Mouse (Mus musculus) embryonic facial prominence, embryonic 15.5 days (tissue): ENCODE results near the gene Dsp. TPM values are rescaled to one million over a fixed set of nuclear protein-coding genes. Genes with fewer than 3 reads are reported as not detected.
A peak's percentile ranks its signal among the peaks of the same experiment; 100 is the strongest.

Experiments
- ATAC-seq: fragments of 200-750 bp; cut with Nextera tagmentation; 2 replicates; pipeline ENCODE4 v1.8.0; 2017; ENCODE audit warnings: low read depth, moderate TSS enrichment; ENCODE audit not compliant: insufficient number of reproducible peaks, low FRiP score, low TSS enrichment
- H3K27ac ChIP-seq: fragments of 300-500 bp; sonication (generic); replicated peaks from 2 replicates; pipeline ENCODE4 v1.5.1; 2015; ENCODE audit warnings: mild to moderate bottlenecking, inconsistent platforms
- H3K27me3 ChIP-seq: fragments of 300-500 bp; sonication (generic); 2 replicates; pipeline ENCODE4 v1.6.1; 2015; ENCODE audit warnings: inconsistent platforms
- H3K36me3 ChIP-seq: fragments of 300-500 bp; sonication (generic); 2 replicates; pipeline ENCODE4 v1.6.1; 2015; ENCODE audit warnings: mild to moderate bottlenecking, inconsistent platforms
- H3K4me1 ChIP-seq: fragments of 300-500 bp; sonication (generic); 2 replicates; pipeline ENCODE4 v1.6.1; 2015; ENCODE audit warnings: inconsistent platforms
- H3K4me2 ChIP-seq: fragments of 300-500 bp; sonication (generic); replicated peaks from 2 replicates; pipeline ENCODE4 v1.6.1; 2015; ENCODE audit warnings: mild to moderate bottlenecking, inconsistent platforms
- H3K4me3 ChIP-seq: fragments of 300-500 bp; sonication (generic); replicated peaks from 2 replicates; pipeline ENCODE4 v1.5.1; 2015; ENCODE audit warnings: mild to moderate bottlenecking, inconsistent platforms
- H3K9ac ChIP-seq: fragments of 300-500 bp; sonication (generic); 2 replicates; pipeline ENCODE4 v1.6.1; 2015; ENCODE audit warnings: inconsistent platforms
- H3K9me3 ChIP-seq: fragments of 300-500 bp; sonication (generic); replicated peaks from 2 replicates; pipeline ENCODE4 v1.6.1; 2016; ENCODE audit warnings: inconsistent platforms
- WGBS: fragments of 180-500 bp; shearing (Covaris S2); methylation state at CpG from one replicate; pipeline ENCODE4 v1.1.7; 2015; 5-methylcytosine and 5-hydroxymethylcytosine counted together
- polyA plus RNA-seq: library from polyadenylated mRNA; unstranded; fragments of >200 nt; fragmentation: Nextera tagmentation; extraction: Ambion mirVana; gene quantifications from 2 replicates; pipeline ENCODE4 v1.2.1, GENCODE M21; 2015

Dsp gene
- polyA plus RNA-seq, 1 experiment from 2014 or later, result 48.5 TPM

DNA sequence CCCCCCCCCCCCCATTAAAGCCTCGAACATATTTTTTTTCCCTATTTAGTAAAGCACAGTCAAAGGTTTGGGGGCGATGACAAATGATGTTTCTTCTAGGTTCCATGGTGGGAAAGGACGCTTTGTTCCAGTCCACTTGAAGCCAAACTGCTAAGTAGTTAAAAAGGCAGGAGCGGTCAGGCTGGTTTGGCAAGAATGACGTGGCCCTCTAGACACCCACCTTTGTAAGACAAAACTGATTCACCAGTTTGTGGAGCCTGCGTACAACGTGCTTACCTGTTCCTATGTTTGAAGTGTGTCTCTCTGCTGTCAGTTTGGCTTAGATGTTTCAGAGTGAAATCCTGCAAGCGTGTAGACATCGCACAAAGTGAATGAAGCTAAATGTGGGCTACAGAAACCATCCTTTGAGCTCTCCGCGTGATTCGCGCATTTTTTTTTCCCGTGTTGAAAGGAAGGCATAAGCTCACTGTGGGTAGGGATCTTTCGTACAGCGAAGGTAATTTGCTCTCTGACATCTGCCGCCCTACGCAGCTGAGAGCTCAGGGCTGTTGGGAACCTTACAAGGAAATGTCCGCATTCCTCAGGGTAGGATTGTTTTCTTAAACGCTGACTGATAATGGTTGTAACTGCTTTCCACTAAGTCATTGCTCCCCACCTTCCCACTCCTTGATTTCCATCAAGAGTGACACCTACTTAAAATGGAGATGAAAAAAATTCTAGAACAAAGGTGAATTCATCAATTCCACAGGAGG, 6.0 kb upstream of the Dsp start:
- Histone ChIP-seq H3K27me3 (peaks cover 13% of the 10 kb centered on the region), H3K4me1 (0 out of 2 replicates have a peak, but pooled peaks cover 4% of the 10 kb centered on the region), H3K9ac (no peak overlapping the region), H3K27ac (peak overlapping the region; percentile 84), H3K4me3 (peak overlapping the region; percentile 26), H3K36me3 (no peaks in the 10 kb centered on the region), H3K4me2 (peak overlapping the region; percentile 51), H3K9me3 (no peaks in the 10 kb centered on the region)
- ATAC-seq, result peak; percentile 39; the same call in 1 of the 2 replicates
- WGBS, result 7% methylated on average over 20 of the region's 20 CpGs

GRCm38 (mm10) chr13:38148348-38148747, 2.7 kb upstream of the Dsp start:
- Histone ChIP-seq H3K4me3 (no peak overlapping the region), H3K36me3 (no peaks in the 10 kb centered on the region), H3K9me3 (no peaks in the 10 kb centered on the region), H3K4me1 (peaks cover 25% of the 10 kb centered on the region), H3K27ac (no peak overlapping the region), H3K9ac (no peak overlapping the region), H3K27me3 (peaks cover 39% of the 10 kb centered on the region), H3K4me2 (no peak overlapping the region)
- WGBS, result 47% methylated on average over 3 of the region's 3 CpGs
- no peak for ATAC-seq

- Histone ChIP-seq H3K27me3 (peaks cover 44% of the 10 kb centered on the region), H3K4me2 (peak overlapping the region; percentile 78), H3K36me3 (no peaks in the 10 kb centered on the region), H3K9ac (peak overlapping the region; percentile 52), H3K4me3 (peak overlapping the region; percentile 53), H3K4me1 (peaks cover 25% of the 10 kb centered on the region), H3K9me3 (no peaks in the 10 kb centered on the region), H3K27ac (peak overlapping the region; percentile 85)
- WGBS, result under 1% methylated on average over 47 of the region's 49 CpGs
- ATAC-seq, result no peak; the same call in 1 of the 2 replicates
Measured at GRCm38 (mm10) chr13:38151671-38152428, 756 bp downstream of the Dsp start.

DNA sequence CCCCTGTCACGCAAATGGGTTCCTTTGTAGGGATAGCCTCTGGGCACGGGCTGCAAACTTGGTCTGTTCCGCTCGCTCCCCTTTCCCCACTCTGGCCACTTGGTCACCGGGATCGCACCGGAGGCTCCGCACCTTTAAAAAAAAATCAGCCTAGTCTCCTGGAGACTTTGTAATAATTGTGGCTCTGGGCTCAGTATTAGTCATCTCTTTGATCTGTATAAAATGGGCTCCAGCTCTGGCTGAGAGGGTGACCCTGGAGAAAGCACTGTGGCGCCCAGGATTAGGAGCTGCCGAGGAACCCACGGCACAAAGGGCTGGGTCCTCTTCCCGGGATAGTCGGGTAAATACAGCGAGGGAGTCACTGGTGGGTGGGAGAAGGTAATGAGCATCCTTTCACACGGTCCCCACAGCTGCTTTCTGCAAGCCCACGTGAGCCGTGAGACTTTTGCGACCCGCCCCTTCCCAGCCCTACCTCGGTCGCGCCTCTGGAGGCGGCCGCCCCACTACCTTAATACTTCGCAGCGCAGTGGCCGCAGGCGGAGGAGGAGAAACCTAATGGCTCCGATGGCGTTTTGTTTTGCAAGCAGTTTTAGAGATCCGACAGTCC, 1.4 kb downstream of the Dsp start:
- Histone ChIP-seq H3K36me3 (no peaks in the 10 kb centered on the region), H3K27me3 (peaks cover 44% of the 10 kb centered on the region), H3K9ac (peak overlapping the region; percentile 52), H3K4me2 (peak overlapping the region; percentile 78), H3K27ac (peak overlapping the region; percentile 85), H3K9me3 (no peaks in the 10 kb centered on the region), H3K4me1 (peaks cover 25% of the 10 kb centered on the region), H3K4me3 (peak overlapping the region; percentile 53)
- ATAC-seq, result 0 out of 2 replicates have a peak, but pooled peaks have one; percentile 35
- under 1% methylated on average over 31 of the region's 31 CpGs for WGBS

- no peak for ATAC-seq
- no peak overlapping the region for H3K4me3 ChIP-seq
- 3% methylated on average over 2 of the region's 2 CpGs for WGBS
- no peaks in the 10 kb centered on the region for H3K36me3 ChIP-seq
- 0 out of 2 replicates have a peak overlapping the region, but pooled peaks have one; percentile 1 for H3K27ac ChIP-seq
- no peak overlapping the region for H3K9ac ChIP-seq
- peaks cover 28% of the 10 kb centered on the region for H3K4me1 ChIP-seq
- peak overlapping the region; percentile 29; the same call in 1 of the 2 replicates for H3K4me2 ChIP-seq
- no peaks in the 10 kb centered on the region for H3K9me3 ChIP-seq
- peaks cover 30% of the 10 kb centered on the region for H3K27me3 ChIP-seq
Measured at GRCm38 (mm10) chr13:38155523-38155922, 4.4 kb downstream of the Dsp start.

DNA sequence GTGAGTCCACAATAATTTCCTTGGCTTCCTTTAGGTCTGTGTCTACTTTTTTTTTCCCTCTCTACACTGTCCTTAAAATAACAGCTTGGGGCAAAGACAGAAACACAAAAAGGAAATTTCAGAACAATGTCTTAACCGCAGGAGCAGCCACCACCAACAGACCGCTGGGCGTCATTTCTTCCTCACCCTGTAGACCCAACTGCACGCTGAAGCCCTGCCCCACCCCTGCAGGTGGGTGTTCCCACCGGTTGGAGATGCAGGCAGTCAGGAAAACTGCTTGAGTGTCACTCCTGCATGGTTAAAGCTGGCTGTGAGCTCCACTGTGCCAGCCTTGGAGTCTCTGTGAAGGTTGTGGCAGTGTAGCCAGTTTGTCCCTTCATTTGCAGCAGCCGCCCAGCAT, 6.5 kb downstream of the Dsp start:
- Histone ChIP-seq H3K4me3 (no peak overlapping the region), H3K27me3 (peaks cover 10% of the 10 kb centered on the region; the same call in 1 of the 2 replicates), H3K4me1 (peaks cover 10% of the 10 kb centered on the region), H3K9ac (no peak overlapping the region), H3K9me3 (no peaks in the 10 kb centered on the region), H3K36me3 (no peaks in the 10 kb centered on the region), H3K4me2 (no peak overlapping the region), H3K27ac (peak overlapping the region; percentile 48; the same call in 1 of the 2 replicates)
- WGBS, result 16% methylated on average over 6 of the region's 6 CpGs
- ATAC-seq, result no peak

DNA sequence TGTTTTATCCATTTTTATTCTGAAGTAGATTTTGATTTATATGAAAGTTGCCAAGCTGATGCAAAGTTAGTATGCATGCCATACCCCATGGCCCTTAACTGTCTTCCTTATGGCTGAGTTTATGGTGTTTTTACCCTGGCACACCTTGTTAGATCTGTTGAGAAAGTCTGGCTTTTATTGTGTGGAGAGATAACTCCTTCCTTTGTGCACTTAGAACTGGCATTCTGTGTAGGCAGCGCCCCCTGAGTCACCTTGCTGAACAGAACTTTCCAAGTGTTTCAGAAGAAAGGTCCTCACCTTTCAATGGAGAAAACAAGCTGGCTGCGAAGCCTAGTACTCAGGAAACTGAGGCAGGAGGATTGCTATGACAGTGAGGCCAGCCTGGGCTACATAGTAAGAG, 10.9 kb downstream of the Dsp start:
- peak overlapping the region; percentile 76 for H3K27ac ChIP-seq
- peaks cover 3% of the 10 kb centered on the region; the same call in 1 of the 2 replicates for H3K27me3 ChIP-seq
- no peak overlapping the region for H3K9ac ChIP-seq
- no peaks in the 10 kb centered on the region for H3K9me3 ChIP-seq
- H3K36me3 ChIP-seq, result no peaks in the 10 kb centered on the region
- no peak overlapping the region for H3K4me2 ChIP-seq
- 68% methylated on average over 2 of the region's 2 CpGs for WGBS
- H3K4me1 ChIP-seq, result peaks cover 9% of the 10 kb centered on the region; the same call in 1 of the 2 replicates
- H3K4me3 ChIP-seq, result no peak overlapping the region
- ATAC-seq, result no peak

- peak; percentile 89 for ATAC-seq
- peaks cover 2% of the 10 kb centered on the region; the same call in 1 of the 2 replicates for H3K27me3 ChIP-seq
- peaks cover 8% of the 10 kb centered on the region; the same call in 1 of the 2 replicates for H3K4me1 ChIP-seq
- H3K4me2 ChIP-seq, result no peak overlapping the region
- no peaks in the 10 kb centered on the region for H3K9me3 ChIP-seq
- no peak overlapping the region for H3K4me3 ChIP-seq
- WGBS, result 25% methylated on average over 11 of the region's 11 CpGs
- H3K27ac ChIP-seq, result peak overlapping the region; percentile 76; the same call in 1 of the 2 replicates
- H3K9ac ChIP-seq, result no peak overlapping the region
- no peaks in the 10 kb centered on the region for H3K36me3 ChIP-seq
Measured at GRCm38 (mm10) chr13:38162668-38163067, 11.6 kb downstream of the Dsp start.

DNA sequence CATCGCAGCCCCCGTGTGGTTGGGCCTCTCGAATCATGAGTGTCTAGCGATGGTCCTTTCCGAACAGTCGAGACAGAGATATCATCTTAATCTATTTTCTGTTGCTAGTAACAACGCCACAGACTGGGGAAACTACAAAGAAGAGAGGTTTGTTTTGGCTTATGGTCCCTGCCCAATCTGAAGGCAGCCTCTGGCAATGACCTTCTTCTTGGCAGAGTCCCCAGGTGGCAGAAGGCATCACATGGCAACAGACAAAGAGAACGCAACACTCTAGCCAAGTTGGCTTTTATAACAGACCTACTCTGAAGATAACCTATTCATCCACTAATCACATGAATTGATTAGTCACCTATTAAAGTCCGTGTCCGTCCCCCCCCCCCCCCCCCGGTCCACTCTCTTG, 13.8 kb downstream of the Dsp start:
- peaks cover 6% of the 10 kb centered on the region; the same call in 1 of the 2 replicates for H3K4me1 ChIP-seq
- H3K9me3 ChIP-seq, result no peaks in the 10 kb centered on the region
- no peak overlapping the region for H3K27ac ChIP-seq
- WGBS, result 74% methylated on average over 10 of the region's 11 CpGs
- no peak overlapping the region for H3K9ac ChIP-seq
- no peaks in the 10 kb centered on the region for H3K27me3 ChIP-seq
- H3K36me3 ChIP-seq, result no peaks in the 10 kb centered on the region
- no peak overlapping the region for H3K4me3 ChIP-seq
- ATAC-seq, result no peak
- no peak overlapping the region for H3K4me2 ChIP-seq

DNA sequence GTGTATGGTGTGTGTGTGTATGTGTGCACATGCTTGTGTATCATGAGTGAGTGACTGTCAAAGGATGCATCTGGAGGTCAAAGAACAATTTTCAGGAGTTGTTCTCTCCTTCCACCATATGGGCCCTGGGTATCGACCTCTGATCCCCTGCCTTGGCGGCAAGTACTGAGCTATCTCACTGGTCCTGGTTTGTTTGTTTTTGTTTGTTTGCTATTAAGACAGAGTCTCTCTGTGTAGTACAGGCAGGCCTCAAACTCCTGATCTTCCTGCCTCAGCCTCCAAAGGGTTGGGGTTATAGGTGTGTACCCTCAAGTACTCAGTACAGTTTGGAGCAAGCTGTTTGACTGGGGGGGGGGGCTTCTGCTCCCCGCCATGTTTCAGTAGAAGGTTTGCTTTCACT, 16.0 kb downstream of the Dsp start:
- Histone ChIP-seq H3K4me2 (no peak overlapping the region), H3K27me3 (no peaks in the 10 kb centered on the region), H3K9ac (no peak overlapping the region), H3K4me1 (peaks cover 6% of the 10 kb centered on the region; the same call in 1 of the 2 replicates), H3K27ac (no peak overlapping the region), H3K36me3 (no peaks in the 10 kb centered on the region), H3K4me3 (no peak overlapping the region), H3K9me3 (no peaks in the 10 kb centered on the region)
- ATAC-seq, result no peak
- 75% methylated on average over 3 of the region's 3 CpGs for WGBS

GRCm38 (mm10) chr13:38170707-38171144, 19.6 kb downstream of the Dsp start:
- no peaks in the 10 kb centered on the region for H3K4me1 ChIP-seq
- H3K9ac ChIP-seq, result no peak overlapping the region
- H3K4me2 ChIP-seq, result no peak overlapping the region
- 43% methylated on average over 4 of the region's 4 CpGs for WGBS
- no peaks in the 10 kb centered on the region for H3K36me3 ChIP-seq
- no peak overlapping the region for H3K4me3 ChIP-seq
- no peak overlapping the region for H3K27ac ChIP-seq
- no peaks in the 10 kb centered on the region for H3K27me3 ChIP-seq
- ATAC-seq, result no peak
- no peaks in the 10 kb centered on the region for H3K9me3 ChIP-seq
